Mouse (Mus musculus) thymus, adult 2 months (tissue): Measurements from ENCODE around the gene Opcml. TPM values are rescaled to one million over a fixed set of nuclear protein-coding genes. Genes with fewer than 3 reads are reported as not detected.

Experiments
- DNase-seq: peaks from one replicate; pipeline ENCODE4 v3.0.0; 2021
- H3K27ac ChIP-seq: fragments of 200-500 bp; 2 replicates; pipeline ENCODE4 v1.5.1; 2012; ENCODE audit warnings: low read length, control low read depth; ENCODE audit not compliant: control insufficient read depth, insufficient read depth
- H3K27me3 ChIP-seq: fragments of 200-500 bp; 2 replicates; pipeline ENCODE4 v1.6.1; 2012; ENCODE audit warnings: mild to moderate bottlenecking, low read length, moderate library complexity, mixed read lengths; ENCODE audit not compliant: control insufficient read depth, insufficient read depth
- H3K36me3 ChIP-seq: fragments of 200-500 bp; 2 replicates; pipeline ENCODE4 v1.6.1; 2012; ENCODE audit warnings: mild to moderate bottlenecking, low read length, moderate library complexity; ENCODE audit not compliant: control insufficient read depth, insufficient read depth
- H3K4me1 ChIP-seq: fragments of 200-500 bp; replicated peaks from 2 replicates; pipeline ENCODE4 v1.6.1; 2012; ENCODE audit warnings: low read length; ENCODE audit not compliant: control insufficient read depth, insufficient read depth
- H3K4me3 ChIP-seq: fragments of 200-500 bp; 2 replicates; pipeline ENCODE4 v1.5.1; 2012; ENCODE audit warnings: mild to moderate bottlenecking, low read length, control low read depth, moderate library complexity; ENCODE audit not compliant: control insufficient read depth, insufficient read depth
- CTCF ChIP-seq: fragments of 200-500 bp; IDR thresholded peaks from 2 replicates; pipeline ENCODE4 v1.5.1; 2012; ENCODE audit warnings: mild to moderate bottlenecking, control low read depth, low read length, moderate library complexity, borderline replicate concordance; ENCODE audit not compliant: control insufficient read depth, poor library complexity, insufficient read depth; ENCODE audit errors: extremely low read depth
- POLR2A ChIP-seq: fragments of 200-500 bp; IDR thresholded peaks from 2 replicates; pipeline ENCODE4 v1.6.1; 2012; ENCODE audit warnings: mild to moderate bottlenecking, low read length, control low read depth, moderate library complexity; ENCODE audit not compliant: control insufficient read depth, poor library complexity, insufficient read depth; ENCODE audit errors: extremely low read depth
- WGBS: fragments of 180-500 bp; shearing (Covaris S2); methylation state at CpG from one replicate; pipeline ENCODE4 v1.1.7; 2018; 5-methylcytosine and 5-hydroxymethylcytosine counted together
- polyA plus RNA-seq: library from polyadenylated mRNA; depleted of rRNA; stranded (reverse); fragments of >200 nt; gene quantifications from 2 replicates; pipeline ENCODE4 v1.2.3, GENCODE M21; 2012

The Opcml gene
- polyA plus RNA-seq, 1 experiment = 0.82 TPM

- H3K4me1 ChIP-seq = no peaks in the 10 kb centered on the region
- TF ChIP-seq CTCF = no peak
- no peak for TF ChIP-seq POLR2A
- WGBS = 94% methylated on average over 9 of the region's 9 CpGs
- H3K27me3 ChIP-seq = no peaks in the 10 kb centered on the region
- H3K27ac ChIP-seq = no peak overlapping the region
- no peak overlapping the region for H3K4me3 ChIP-seq
- H3K36me3 ChIP-seq = no peaks in the 10 kb centered on the region
- no peak for DNase-seq
Measured at GRCm38 (mm10) chr9:28572136-28572774, 781.7 kb downstream of the Opcml start.

- H3K4me1 ChIP-seq = no peaks in the 10 kb centered on the region
- no peak for DNase-seq
- no peak overlapping the region for H3K4me3 ChIP-seq
- TF ChIP-seq POLR2A (no peak), CTCF (no peak)
- H3K27me3 ChIP-seq = no peaks in the 10 kb centered on the region
- no peaks in the 10 kb centered on the region for H3K36me3 ChIP-seq
- no peak overlapping the region for H3K27ac ChIP-seq
Measured at GRCm38 (mm10) chr9:28578730-28579129, 788.2 kb downstream of the Opcml start.

DNA sequence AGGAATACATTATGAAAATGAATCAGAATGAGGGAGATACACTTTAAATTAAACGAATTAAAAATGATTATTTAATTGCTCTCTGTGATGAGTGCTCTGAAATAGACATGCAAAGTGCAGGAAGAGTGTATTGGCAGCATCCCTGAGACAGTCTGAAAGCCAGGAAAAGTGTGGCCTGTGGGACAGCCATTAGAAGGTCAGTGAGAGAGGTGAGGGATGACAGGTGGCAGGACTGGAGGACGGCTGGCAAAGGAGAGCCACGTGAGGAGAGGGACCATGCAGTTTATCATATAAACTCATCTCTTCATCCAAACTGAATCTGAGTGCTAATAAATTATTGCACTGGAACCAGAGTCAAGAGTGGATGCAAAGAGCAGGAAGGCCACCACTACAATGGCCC is 796.7 kb downstream of the Opcml start:
- Histone ChIP-seq H3K4me1 (no peaks in the 10 kb centered on the region), H3K27me3 (no peaks in the 10 kb centered on the region), H3K27ac (no peak overlapping the region), H3K36me3 (no peaks in the 10 kb centered on the region), H3K4me3 (no peak overlapping the region)
- 91% methylated on average over 3 of the region's 3 CpGs for WGBS
- no peak for DNase-seq
- TF ChIP-seq POLR2A (no peak), CTCF (no peak)

DNA sequence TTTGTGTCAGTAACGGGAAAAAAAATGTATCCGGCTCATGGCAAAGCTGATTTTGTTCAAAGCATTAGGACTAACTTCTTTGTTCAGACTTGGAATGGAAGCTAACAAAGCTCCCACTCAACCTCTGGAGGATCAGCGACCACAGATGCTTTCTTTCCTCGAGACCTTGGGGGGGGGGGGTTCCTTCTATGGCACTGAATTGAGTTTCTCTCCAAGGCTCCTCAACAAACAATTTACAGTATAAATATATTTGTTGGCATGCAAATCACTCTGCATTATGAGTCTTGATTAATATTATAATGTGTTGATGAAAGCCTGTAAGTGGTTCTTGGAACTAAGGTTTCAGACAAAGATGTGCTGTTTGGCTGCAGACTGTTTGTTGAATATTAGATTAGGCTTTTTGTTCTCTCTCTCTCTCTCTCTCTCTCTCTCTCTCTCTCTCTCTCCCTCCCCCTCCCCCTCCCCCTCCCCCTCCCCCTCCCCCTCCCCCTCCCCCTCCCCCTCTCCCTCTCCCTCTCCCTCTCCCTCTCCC is 797.3 kb downstream of the Opcml start:
- 95% methylated on average over 4 of the region's 4 CpGs for WGBS
- Histone ChIP-seq H3K27ac (no peak overlapping the region), H3K4me1 (no peaks in the 10 kb centered on the region), H3K36me3 (no peaks in the 10 kb centered on the region), H3K4me3 (no peak overlapping the region), H3K27me3 (no peaks in the 10 kb centered on the region)
- no peak for DNase-seq
- no peak for TF ChIP-seq CTCF
- no peak for TF ChIP-seq POLR2A

DNA sequence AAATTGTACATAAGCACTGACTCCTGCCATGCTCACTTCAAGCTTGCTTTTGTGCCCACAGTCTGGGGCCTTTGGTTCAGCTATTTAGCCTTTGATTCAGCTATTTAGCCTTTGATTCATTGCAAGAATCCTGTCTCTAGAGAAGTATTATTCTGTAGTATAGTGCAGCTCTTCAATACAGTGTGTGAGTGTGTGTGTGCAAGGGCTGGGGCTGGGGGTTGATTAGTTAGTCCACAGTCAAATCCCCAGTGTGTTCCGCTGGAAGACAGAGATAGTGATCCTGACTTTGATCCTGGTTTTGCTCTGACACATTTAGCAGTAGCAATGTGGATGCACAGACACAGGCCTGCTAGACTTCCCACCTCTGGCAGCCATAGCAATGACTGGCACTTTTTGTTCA is 797.9 kb downstream of the Opcml start:
- WGBS = 96% methylated on average over 1 of the region's 1 CpGs
- no peak overlapping the region for H3K4me3 ChIP-seq
- H3K36me3 ChIP-seq = no peaks in the 10 kb centered on the region
- H3K27me3 ChIP-seq = no peaks in the 10 kb centered on the region
- no peaks in the 10 kb centered on the region for H3K4me1 ChIP-seq
- H3K27ac ChIP-seq = no peak overlapping the region
- TF ChIP-seq POLR2A (no peak), CTCF (no peak)
- DNase-seq = no peak

DNA sequence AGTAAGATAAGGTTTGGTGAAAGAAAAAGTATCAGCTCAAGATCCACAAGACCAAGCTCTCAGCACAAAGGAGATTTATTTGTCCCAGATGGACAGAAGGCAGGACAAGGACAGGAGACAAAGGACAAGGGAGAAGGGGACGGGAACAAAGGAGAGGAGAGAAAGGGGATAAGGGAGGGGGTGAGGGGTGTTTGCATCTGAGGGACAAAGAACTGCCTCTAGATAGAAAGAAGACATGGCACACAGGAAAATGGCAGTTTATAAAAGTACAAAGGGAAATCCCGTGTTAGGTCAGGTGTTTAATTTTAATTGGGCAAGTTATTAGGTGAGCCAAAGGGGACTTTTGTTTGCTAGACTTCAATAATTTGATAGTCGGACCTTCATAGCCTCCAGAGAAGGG is 801.6 kb downstream of the Opcml start:
- Histone ChIP-seq H3K27me3 (no peaks in the 10 kb centered on the region), H3K36me3 (no peaks in the 10 kb centered on the region), H3K4me1 (no peaks in the 10 kb centered on the region), H3K27ac (no peak overlapping the region), H3K4me3 (no peak overlapping the region)
- TF ChIP-seq POLR2A (no peak), CTCF (no peak)
- 88% methylated on average over 3 of the region's 3 CpGs for WGBS
- no peak for DNase-seq

GRCm38 (mm10) chr9:28595062-28595461 is 804.5 kb downstream of the Opcml start:
- WGBS = 96% methylated on average over 3 of the region's 3 CpGs
- DNase-seq = no peak
- H3K27ac ChIP-seq = no peak overlapping the region
- H3K4me1 ChIP-seq = no peaks in the 10 kb centered on the region
- H3K27me3 ChIP-seq = no peaks in the 10 kb centered on the region
- no peak for TF ChIP-seq CTCF
- TF ChIP-seq POLR2A = no peak
- no peak overlapping the region for H3K4me3 ChIP-seq
- H3K36me3 ChIP-seq = no peaks in the 10 kb centered on the region
